Mouse (Mus musculus) olfactory bulb, adult 2 months (tissue): ENCODE results near the gene 6430531B16Rik.

Source experiments
- CTCF ChIP-seq: fragments of 200-500 bp; IDR thresholded peaks from 2 replicates; pipeline ENCODE4 v1.5.1; 2012; ENCODE audit warnings: low read depth, mild to moderate bottlenecking, low read length, moderate library complexity; ENCODE audit not compliant: insufficient read depth
- POLR2A ChIP-seq: fragments of 200-500 bp; IDR thresholded peaks from 2 replicates; pipeline ENCODE4 v1.6.1; 2012; ENCODE audit warnings: mild to moderate bottlenecking, low read depth, low read length, moderate library complexity; ENCODE audit not compliant: insufficient read depth

DNA sequence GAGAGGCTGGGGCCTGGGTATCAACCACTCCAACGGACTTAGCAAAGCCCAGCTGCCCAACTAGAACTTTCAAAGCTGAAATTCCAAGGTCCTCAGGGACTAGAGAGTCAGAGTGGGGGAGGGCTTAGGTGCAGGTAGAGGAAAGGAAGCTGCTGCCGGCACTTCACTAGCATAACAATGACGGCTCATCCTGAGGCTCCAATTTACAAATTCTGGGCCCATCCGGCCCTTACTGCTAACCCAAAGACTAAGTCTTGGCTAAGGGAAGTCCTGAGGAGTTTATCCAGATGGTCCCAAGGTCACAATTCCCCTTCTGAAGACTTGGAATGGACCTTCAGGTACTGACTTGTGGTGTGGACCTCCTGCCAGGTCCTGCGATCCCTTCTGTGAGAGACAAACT lies 33.0 kb downstream of the 6430531B16Rik start:
- TF ChIP-seq CTCF, result no peak
- no peak for TF ChIP-seq POLR2A
